Mouse (Mus musculus) CD4-positive naive resting alpha-beta T cell, adult 76 days (primary cell): Measurements from ENCODE around the gene Fads1. TPM values are rescaled to one million over a fixed set of nuclear protein-coding genes. Genes with fewer than 3 reads are reported as not detected.

Source experiments
- total RNA-seq: library from RNA; stranded (reverse); gene quantifications from one replicate; pipeline ENCODE4 v1.2.4, GENCODE M21; 2023

The Fads1 gene
- 12.7 TPM for total RNA-seq

GRCm38 (mm10) chr19:10182670-10183298 is at the start of gene Fads1:
Fads1 (plus strand) TSS chr19:10182888.

GRCm38 (mm10) chr19:10203848-10204615 is 21.3 kb downstream of the Fads1 start, which contains the start of the genes Tmem258 and Fen1:
Tmem258 (plus strand) TSS chr19:10204014.
Fen1 (minus strand) TSS chr19:10204169.

GRCm38 (mm10) chr19:10240654-10241305 is 58.1 kb downstream of the Fads1 start, which contains the start of gene Myrf:
Myrf (minus strand) TSS chr19:10240748.

Other genes starting within 250 kb of the Fads1 start
- 1,083 TPM for gene Fth1, start 202.3 kb upstream of the Fads1 start, total RNA-seq
- gene Best1, start 181.3 kb upstream of the Fads1 start, total RNA-seq: not detected
- gene Rab3il1, start 181.2 kb upstream of the Fads1 start, total RNA-seq: 0.73 TPM
- gene Fads3, start 141.3 kb upstream of the Fads1 start, total RNA-seq: 0.64 TPM
- gene Fads2, start 81.1 kb upstream of the Fads1 start, total RNA-seq: 0.18 TPM
- gene Tmem258, start 21.1 kb downstream of the Fads1 start, total RNA-seq: 101 TPM
- 21.3 TPM for gene Fen1, start 21.3 kb downstream of the Fads1 start, total RNA-seq
- gene Myrf, start 57.9 kb downstream of the Fads1 start, total RNA-seq: not detected
- not detected for gene Dagla, start 122.0 kb downstream of the Fads1 start, total RNA-seq
- gene Syt7, start 206.2 kb downstream of the Fads1 start, total RNA-seq: not detected